Mouse (Mus musculus) thymus, adult 2 months (tissue): ENCODE measurements around the gene Zfp991.
"Not testable (repeated sequence)": the region's sequence is repeated elsewhere in the genome, so short reads cannot be mapped to it uniquely, and the experiment has no call there.

ENCODE experiments used
- CTCF ChIP-seq: fragments of 200-500 bp; IDR thresholded peaks from 2 replicates; pipeline ENCODE4 v1.5.1; 2012; ENCODE audit warnings: mild to moderate bottlenecking, control low read depth, low read length, moderate library complexity, borderline replicate concordance; ENCODE audit not compliant: control insufficient read depth, poor library complexity, insufficient read depth; ENCODE audit errors: extremely low read depth
- POLR2A ChIP-seq: fragments of 200-500 bp; IDR thresholded peaks from 2 replicates; pipeline ENCODE4 v1.6.1; 2012; ENCODE audit warnings: mild to moderate bottlenecking, low read length, control low read depth, moderate library complexity; ENCODE audit not compliant: control insufficient read depth, poor library complexity, insufficient read depth; ENCODE audit errors: extremely low read depth

GRCm38 (mm10) chr4:147133596-147133995 is 1.8 kb downstream of the Zfp991 start:
- TF ChIP-seq CTCF, POLR2A: not testable (repeated sequence)
